Mouse (Mus musculus): ENCODE data around the gene 9430097D07Rik.

9430097D07Rik gene

GRCm38 (mm10) chr2:32534733-32535471 is 40.6 kb downstream of the 9430097D07Rik start, which contains the start of gene Fam102a:
Fam102a (plus strand) TSS chr2:32535332.
- peak; percentile 94 for DNase-seq (ENCODE audit: low read depth, low spot score)

GRCm38 (mm10) chr2:32534061-32534732 is 41.3 kb downstream of the 9430097D07Rik start:
- DNase-seq (ENCODE audit: low read depth, low spot score): no peak

- DNase-seq (ENCODE audit: low read depth, low spot score): no peak
Observed at GRCm38 (mm10) chr2:32533163-32533562, 42.3 kb downstream of the 9430097D07Rik start.

- DNase-seq (ENCODE audit: low read depth, low spot score): no peak
Observed at GRCm38 (mm10) chr2:32530479-32530878, 45.0 kb downstream of the 9430097D07Rik start.

- DNase-seq (ENCODE audit: low read depth, low spot score): no peak
Observed at GRCm38 (mm10) chr2:32528326-32528725, 47.2 kb downstream of the 9430097D07Rik start.

- DNase-seq (ENCODE audit: low read depth, low spot score): no peak
Observed at GRCm38 (mm10) chr2:32527468-32527966, 48.0 kb downstream of the 9430097D07Rik start.

GRCm38 (mm10) chr2:32525816-32526215 is 49.7 kb downstream of the 9430097D07Rik start:
- no peak for DNase-seq (ENCODE audit: low read depth, low spot score)

- DNase-seq (ENCODE audit: low read depth, low spot score): no peak
Observed at GRCm38 (mm10) chr2:32524536-32525031, 50.9 kb downstream of the 9430097D07Rik start.
